Mouse (Mus musculus): Measurements from ENCODE around the gene Rps6kc1. TPM values are rescaled to one million over a fixed set of nuclear protein-coding genes. Genes with fewer than 3 reads are reported as not detected.

The Rps6kc1 gene
- polyA plus RNA-seq, 1 experiment from 2014 or later, result 17.6 TPM

DNA sequence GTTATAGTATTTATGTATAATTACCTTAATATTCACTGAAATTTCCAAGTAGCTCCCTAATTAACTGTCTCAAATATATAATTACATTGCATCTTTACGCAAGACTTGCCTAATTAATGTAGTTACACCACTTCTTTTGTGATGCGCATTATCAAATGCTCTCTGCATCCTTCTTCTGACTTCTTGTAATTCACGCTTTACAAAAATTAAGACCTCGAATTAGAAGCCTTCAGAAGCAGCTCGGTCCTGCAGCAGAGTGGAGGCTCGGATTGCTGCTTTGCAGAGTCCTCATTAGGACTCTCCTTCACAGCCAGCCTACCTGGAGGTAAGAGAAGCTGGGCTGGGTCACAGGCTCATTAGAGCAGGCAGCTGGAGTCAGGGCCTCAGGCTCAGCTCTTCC, 197.7 kb downstream of the Rps6kc1 start:
- H3K4me1 ChIP-seq (ENCODE audit: control insufficient read depth, insufficient read depth, low read length), result no peaks in the 10 kb centered on the region
- no peaks in the 10 kb centered on the region for H3K9me3 ChIP-seq (replicated peaks; ENCODE audit: control insufficient read depth, low read length)
- no peak for ATAC-seq (replicated peaks; ENCODE audit: insufficient number of reproducible peaks, low FRiP score, low TSS enrichment, low read depth)
- H3K27me3 ChIP-seq (ENCODE audit: control insufficient read depth, insufficient read depth, low read length), result no peaks in the 10 kb centered on the region
- no peak overlapping the region for H3K9ac ChIP-seq (replicated peaks; ENCODE audit: low read length)
- no peaks in the 10 kb centered on the region for H3K36me3 ChIP-seq (replicated peaks; ENCODE audit: control insufficient read depth, insufficient read depth, low read depth, low read length)
- 70% methylated on average over 6 of the region's 6 CpGs for WGBS
- H3K4me2 ChIP-seq (ENCODE audit: low read depth, low read length), result no peak overlapping the region
- H3K27ac ChIP-seq (replicated peaks; ENCODE audit: low read depth, low read length), result no peak overlapping the region
- DNase-seq (ENCODE audit: low spot score), result no peak
- no peak overlapping the region for H3K4me3 ChIP-seq (ENCODE audit: low read depth, low read length)

DNA sequence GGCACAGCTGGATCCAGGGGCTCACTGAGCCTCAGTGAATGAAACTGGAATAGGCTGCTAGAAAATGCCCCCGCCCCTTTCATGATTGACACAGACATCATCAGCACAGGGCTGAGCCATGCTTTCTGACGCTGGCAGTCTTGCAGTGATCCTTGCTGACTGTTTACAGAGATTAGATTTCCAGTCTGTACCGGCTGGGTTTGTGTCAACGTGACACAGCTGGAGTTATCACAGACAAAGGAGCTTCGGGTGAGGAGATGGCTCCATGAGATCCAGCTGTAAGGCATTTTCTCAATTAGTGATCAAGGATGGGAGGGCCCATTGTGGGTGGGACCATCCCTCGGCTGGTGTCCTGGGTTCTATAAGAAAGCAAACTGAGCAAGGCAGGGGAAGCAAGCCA, 214.0 kb downstream of the Rps6kc1 start:
- H3K27ac ChIP-seq (replicated peaks; ENCODE audit: low read depth, low read length), result no peak overlapping the region
- no peak for ATAC-seq (replicated peaks; ENCODE audit: insufficient number of reproducible peaks, low FRiP score, low TSS enrichment, low read depth)
- peak; percentile 27 for DNase-seq (ENCODE audit: low spot score)

DNA sequence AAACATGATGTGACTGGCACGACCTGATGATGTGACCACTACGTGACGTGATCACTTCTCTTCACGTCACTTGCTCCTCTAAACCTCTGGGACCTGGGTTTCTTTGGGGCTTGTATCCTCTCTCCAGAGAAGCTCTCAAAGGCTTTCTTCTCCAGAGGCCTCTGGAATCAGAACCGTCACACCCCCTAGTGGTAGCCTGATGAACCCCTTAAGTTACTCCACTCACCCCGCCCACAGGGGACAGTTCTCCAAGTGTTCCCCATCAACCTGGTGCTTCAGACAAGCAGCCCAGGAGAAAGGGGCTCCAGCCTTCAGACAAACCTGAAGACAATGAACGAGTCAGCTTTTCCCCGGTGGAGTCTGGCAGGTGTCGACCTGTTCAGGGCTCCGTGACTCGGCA, 216.0 kb downstream of the Rps6kc1 start:
- no peak overlapping the region for H3K9ac ChIP-seq (replicated peaks; ENCODE audit: low read length)
- H3K36me3 ChIP-seq (replicated peaks; ENCODE audit: control insufficient read depth, insufficient read depth, low read depth, low read length), result no peaks in the 10 kb centered on the region
- DNase-seq (ENCODE audit: low spot score), result peak; percentile 66
- no peaks in the 10 kb centered on the region for H3K27me3 ChIP-seq (ENCODE audit: control insufficient read depth, insufficient read depth, low read length)
- H3K4me2 ChIP-seq (ENCODE audit: low read depth, low read length), result no peak overlapping the region
- H3K4me1 ChIP-seq (ENCODE audit: control insufficient read depth, insufficient read depth, low read length), result no peaks in the 10 kb centered on the region
- no peaks in the 10 kb centered on the region for H3K9me3 ChIP-seq (replicated peaks; ENCODE audit: control insufficient read depth, low read length)
- no peak overlapping the region for H3K4me3 ChIP-seq (ENCODE audit: low read depth, low read length)
- H3K27ac ChIP-seq (replicated peaks; ENCODE audit: low read depth, low read length), result no peak overlapping the region
- ATAC-seq (replicated peaks; ENCODE audit: insufficient number of reproducible peaks, low FRiP score, low TSS enrichment, low read depth), result no peak
- WGBS, result 67% methylated on average over 11 of the region's 11 CpGs

More for the DNA sequence above, 214.0 kb downstream of the Rps6kc1 start:
- Histone ChIP-seq H3K9me3 (replicated peaks; ENCODE audit: control insufficient read depth, low read length) (no peaks in the 10 kb centered on the region), H3K9ac (replicated peaks; ENCODE audit: low read length) (no peak overlapping the region), H3K27me3 (ENCODE audit: control insufficient read depth, insufficient read depth, low read length) (no peaks in the 10 kb centered on the region), H3K4me3 (ENCODE audit: low read depth, low read length) (no peak overlapping the region), H3K36me3 (replicated peaks; ENCODE audit: control insufficient read depth, insufficient read depth, low read depth, low read length) (no peaks in the 10 kb centered on the region), H3K4me2 (ENCODE audit: low read depth, low read length) (no peak overlapping the region), H3K4me1 (ENCODE audit: control insufficient read depth, insufficient read depth, low read length) (no peaks in the 10 kb centered on the region)
- WGBS, result 22% methylated on average over 6 of the region's 6 CpGs

DNA sequence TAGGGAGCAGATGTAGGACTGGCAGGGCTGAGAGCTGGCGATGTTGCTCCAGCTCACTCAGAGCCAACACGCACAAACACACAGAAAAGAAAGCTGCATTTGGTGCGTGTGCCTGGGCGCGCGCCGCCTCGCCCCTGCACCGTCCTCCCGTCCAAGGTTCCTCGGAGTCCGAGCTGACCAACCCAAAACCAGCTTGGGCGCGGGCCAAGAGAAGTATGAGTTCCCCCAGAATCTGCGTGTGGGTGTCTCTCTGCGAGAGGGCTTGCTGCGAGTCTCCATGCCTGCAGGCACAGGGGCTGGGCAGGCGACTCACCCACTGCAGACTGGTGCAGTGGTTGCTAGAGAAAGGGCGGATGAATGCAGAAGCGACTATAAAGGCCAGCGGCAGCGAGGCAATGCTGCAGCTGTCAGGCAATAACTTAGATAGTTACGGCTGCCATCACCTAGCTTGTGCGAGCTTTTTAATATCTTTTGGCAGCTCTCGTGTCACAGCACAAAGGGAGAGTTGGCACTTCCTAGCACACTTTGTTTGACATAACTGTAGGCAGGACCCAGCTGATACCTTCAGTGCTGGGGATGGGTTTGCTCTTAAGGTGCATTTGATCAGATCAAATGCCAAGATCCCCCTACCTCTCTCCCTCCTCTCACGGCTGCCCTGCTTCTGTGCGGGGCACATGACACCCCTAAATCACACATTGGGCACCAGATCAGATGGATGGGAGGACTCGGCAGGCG, 220.9 kb downstream of the Rps6kc1 start:
- no peak for ATAC-seq (replicated peaks; ENCODE audit: insufficient number of reproducible peaks, low FRiP score, low TSS enrichment, low read depth)
- WGBS, result 83% methylated on average over 29 of the region's 29 CpGs

DNA sequence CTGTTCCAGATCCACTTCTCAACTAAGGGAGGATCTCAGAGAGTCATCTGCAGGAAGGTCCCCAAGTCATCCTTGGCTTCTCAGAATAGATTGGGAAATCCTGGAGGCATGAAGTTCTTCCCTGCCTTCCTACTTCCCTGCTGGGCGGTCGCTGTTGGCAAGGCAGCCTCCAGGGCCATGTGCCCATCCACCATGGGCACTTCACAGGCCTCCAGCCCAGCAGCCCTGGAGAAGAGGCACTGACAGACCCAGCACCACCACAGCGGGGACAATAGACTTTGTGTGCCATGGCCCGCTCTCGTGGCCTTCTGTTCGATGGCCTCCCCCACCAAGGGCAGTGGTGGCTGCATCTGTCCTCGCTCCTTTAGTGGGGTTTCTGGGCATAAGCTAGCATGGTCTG, 228.5 kb downstream of the Rps6kc1 start:
- Histone ChIP-seq H3K4me1 (ENCODE audit: control insufficient read depth, insufficient read depth, low read length) (no peaks in the 10 kb centered on the region), H3K4me2 (ENCODE audit: low read depth, low read length) (no peak overlapping the region), H3K27me3 (ENCODE audit: control insufficient read depth, insufficient read depth, low read length) (no peaks in the 10 kb centered on the region), H3K4me3 (ENCODE audit: low read depth, low read length) (no peak overlapping the region), H3K9ac (replicated peaks; ENCODE audit: low read length) (no peak overlapping the region), H3K27ac (replicated peaks; ENCODE audit: low read depth, low read length) (no peak overlapping the region), H3K36me3 (replicated peaks; ENCODE audit: control insufficient read depth, insufficient read depth, low read depth, low read length) (no peaks in the 10 kb centered on the region), H3K9me3 (replicated peaks; ENCODE audit: control insufficient read depth, low read length) (no peaks in the 10 kb centered on the region)
- DNase-seq (ENCODE audit: low spot score), result no peak
- 94% methylated on average over 7 of the region's 7 CpGs for WGBS
- no peak for ATAC-seq (replicated peaks; ENCODE audit: insufficient number of reproducible peaks, low FRiP score, low TSS enrichment, low read depth)

More for the DNA sequence above, 220.9 kb downstream of the Rps6kc1 start:
- no peaks in the 10 kb centered on the region for H3K9me3 ChIP-seq (replicated peaks; ENCODE audit: control insufficient read depth, low read length)
- no peaks in the 10 kb centered on the region for H3K4me1 ChIP-seq (ENCODE audit: control insufficient read depth, insufficient read depth, low read length)
- no peak overlapping the region for H3K4me3 ChIP-seq (ENCODE audit: low read depth, low read length)
- no peak overlapping the region for H3K4me2 ChIP-seq (ENCODE audit: low read depth, low read length)
- no peak overlapping the region for H3K9ac ChIP-seq (replicated peaks; ENCODE audit: low read length)
- no peak overlapping the region for H3K27ac ChIP-seq (replicated peaks; ENCODE audit: low read depth, low read length)
- no peak for DNase-seq (ENCODE audit: low spot score)
- H3K36me3 ChIP-seq (replicated peaks; ENCODE audit: control insufficient read depth, insufficient read depth, low read depth, low read length), result no peaks in the 10 kb centered on the region
- no peaks in the 10 kb centered on the region for H3K27me3 ChIP-seq (ENCODE audit: control insufficient read depth, insufficient read depth, low read length)

DNA sequence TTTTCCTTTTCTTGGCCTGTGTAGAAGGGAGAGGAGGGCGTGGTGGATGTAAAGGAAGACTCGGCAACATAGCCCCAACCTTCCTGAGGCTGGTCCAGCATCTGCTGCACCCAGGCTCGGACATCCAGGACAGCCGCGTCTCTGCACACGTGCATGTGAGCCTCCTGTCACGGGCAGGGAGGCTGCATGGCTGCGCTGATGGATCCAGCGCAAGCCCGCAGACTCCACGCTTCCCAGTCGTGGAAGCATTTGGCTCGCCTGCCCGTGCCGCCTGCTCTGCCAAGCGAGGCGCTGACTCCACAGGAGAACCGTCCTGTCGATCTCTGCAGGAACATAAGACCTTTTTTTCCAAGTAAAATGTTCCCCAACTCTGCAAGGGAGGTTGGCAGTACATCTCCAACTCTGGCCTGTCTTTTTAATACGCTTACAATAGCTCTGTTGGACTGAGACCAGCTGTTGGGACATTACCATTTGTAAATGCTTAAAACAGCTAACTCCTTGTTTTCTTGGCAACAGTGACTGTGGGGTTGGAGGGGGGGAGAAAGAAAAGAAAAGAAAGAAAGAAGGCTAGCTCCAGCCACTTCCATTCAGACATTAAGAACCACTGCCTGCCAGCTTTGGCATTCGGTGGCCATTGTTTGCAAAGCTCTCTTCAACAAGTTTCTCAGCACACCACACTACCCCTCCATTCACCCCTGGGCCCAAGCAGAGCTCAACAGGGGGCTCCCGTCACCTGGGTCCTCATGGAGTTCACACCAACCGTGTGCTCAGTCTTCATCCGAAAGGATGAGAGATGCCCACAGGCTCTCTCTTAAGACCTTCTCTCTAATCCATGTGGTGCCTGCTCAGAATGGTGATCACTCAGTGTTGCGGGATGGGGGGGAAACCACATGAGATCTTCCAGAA, 229.3 kb downstream of the Rps6kc1 start:
- Histone ChIP-seq H3K27ac (replicated peaks; ENCODE audit: low read depth, low read length) (no peak overlapping the region), H3K36me3 (replicated peaks; ENCODE audit: control insufficient read depth, insufficient read depth, low read depth, low read length) (no peaks in the 10 kb centered on the region), H3K4me3 (ENCODE audit: low read depth, low read length) (no peak overlapping the region), H3K9me3 (replicated peaks; ENCODE audit: control insufficient read depth, low read length) (no peaks in the 10 kb centered on the region), H3K4me2 (ENCODE audit: low read depth, low read length) (no peak overlapping the region), H3K4me1 (ENCODE audit: control insufficient read depth, insufficient read depth, low read length) (no peaks in the 10 kb centered on the region), H3K9ac (replicated peaks; ENCODE audit: low read length) (no peak overlapping the region), H3K27me3 (ENCODE audit: control insufficient read depth, insufficient read depth, low read length) (no peaks in the 10 kb centered on the region)
- WGBS, result 55% methylated on average over 25 of the region's 25 CpGs
- ATAC-seq (replicated peaks; ENCODE audit: insufficient number of reproducible peaks, low FRiP score, low TSS enrichment, low read depth) (peak; percentile 34; the same call in 1 of the 2 replicates), DNase-seq (ENCODE audit: low spot score) (no peak)

DNA sequence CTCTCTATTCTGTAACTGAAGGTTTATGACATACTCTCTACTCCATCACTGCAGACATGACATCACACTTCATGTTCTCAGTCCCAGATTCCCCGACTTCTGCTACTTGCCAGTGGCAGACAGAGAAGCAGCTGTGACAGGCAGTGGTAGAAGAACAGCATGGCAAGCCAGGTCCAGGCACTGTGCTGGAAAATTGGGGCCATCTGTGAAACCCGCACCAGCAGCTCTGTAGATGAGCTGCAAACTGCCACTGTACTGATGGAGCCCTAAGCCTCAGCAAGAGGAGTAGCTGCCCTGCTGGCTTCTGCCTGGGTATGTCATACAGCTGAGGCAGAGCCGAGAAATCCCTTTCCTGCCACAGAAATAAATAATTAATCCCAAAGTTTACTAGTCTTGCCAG, 236.1 kb downstream of the Rps6kc1 start:
- 78% methylated on average over 3 of the region's 3 CpGs for WGBS
- ATAC-seq (replicated peaks; ENCODE audit: insufficient number of reproducible peaks, low FRiP score, low TSS enrichment, low read depth) (no peak), DNase-seq (ENCODE audit: low spot score) (no peak)
- H3K9me3 ChIP-seq (replicated peaks; ENCODE audit: control insufficient read depth, low read length), result no peaks in the 10 kb centered on the region
- no peak overlapping the region for H3K4me2 ChIP-seq (ENCODE audit: low read depth, low read length)
- H3K4me3 ChIP-seq (ENCODE audit: low read depth, low read length), result no peak overlapping the region
- no peaks in the 10 kb centered on the region for H3K36me3 ChIP-seq (replicated peaks; ENCODE audit: control insufficient read depth, insufficient read depth, low read depth, low read length)
- no peak overlapping the region for H3K27ac ChIP-seq (replicated peaks; ENCODE audit: low read depth, low read length)
- no peaks in the 10 kb centered on the region for H3K27me3 ChIP-seq (ENCODE audit: control insufficient read depth, insufficient read depth, low read length)
- H3K4me1 ChIP-seq (ENCODE audit: control insufficient read depth, insufficient read depth, low read length), result no peaks in the 10 kb centered on the region
- no peak overlapping the region for H3K9ac ChIP-seq (replicated peaks; ENCODE audit: low read length)

DNA sequence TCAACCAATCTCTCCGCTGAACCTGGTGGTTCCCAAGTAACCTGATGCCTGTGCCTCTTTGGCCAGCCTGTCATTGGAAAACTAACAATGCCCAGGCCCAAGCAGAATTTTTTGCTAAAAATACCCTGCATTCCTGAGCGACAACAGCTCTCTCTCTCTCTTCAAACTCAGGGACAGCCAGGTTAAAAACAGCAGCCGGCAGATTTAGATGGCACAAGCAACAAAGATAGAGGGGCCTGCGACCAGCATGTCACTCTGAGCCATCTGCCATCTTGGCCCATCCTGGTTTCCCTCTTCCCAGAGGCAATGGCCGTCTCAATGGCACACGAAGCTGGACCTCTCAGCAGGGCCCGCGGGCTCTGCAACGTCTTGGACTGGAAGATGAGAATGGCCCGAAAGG, 242.5 kb downstream of the Rps6kc1 start:
- no peaks in the 10 kb centered on the region for H3K9me3 ChIP-seq (replicated peaks; ENCODE audit: control insufficient read depth, low read length)
- H3K4me1 ChIP-seq (ENCODE audit: control insufficient read depth, insufficient read depth, low read length), result no peaks in the 10 kb centered on the region
- H3K9ac ChIP-seq (replicated peaks; ENCODE audit: low read length), result no peak overlapping the region
- WGBS, result 57% methylated on average over 10 of the region's 10 CpGs
- no peak overlapping the region for H3K4me3 ChIP-seq (ENCODE audit: low read depth, low read length)
- H3K27ac ChIP-seq (replicated peaks; ENCODE audit: low read depth, low read length), result peak overlapping the region; percentile 35; the same call in 1 of the 2 replicates
- no peaks in the 10 kb centered on the region for H3K27me3 ChIP-seq (ENCODE audit: control insufficient read depth, insufficient read depth, low read length)
- ATAC-seq (replicated peaks; ENCODE audit: insufficient number of reproducible peaks, low FRiP score, low TSS enrichment, low read depth), result no peak
- no peaks in the 10 kb centered on the region for H3K36me3 ChIP-seq (replicated peaks; ENCODE audit: control insufficient read depth, insufficient read depth, low read depth, low read length)
- DNase-seq (ENCODE audit: low spot score), result peak; percentile 40
- H3K4me2 ChIP-seq (ENCODE audit: low read depth, low read length), result no peak overlapping the region
